Mouse (Mus musculus): ENCODE measurements around the gene Snx30.
"Not testable (repeated sequence)": the region's sequence is repeated elsewhere in the genome, so short reads cannot be mapped to it uniquely, and the experiment has no call there.

Snx30 gene

DNA sequence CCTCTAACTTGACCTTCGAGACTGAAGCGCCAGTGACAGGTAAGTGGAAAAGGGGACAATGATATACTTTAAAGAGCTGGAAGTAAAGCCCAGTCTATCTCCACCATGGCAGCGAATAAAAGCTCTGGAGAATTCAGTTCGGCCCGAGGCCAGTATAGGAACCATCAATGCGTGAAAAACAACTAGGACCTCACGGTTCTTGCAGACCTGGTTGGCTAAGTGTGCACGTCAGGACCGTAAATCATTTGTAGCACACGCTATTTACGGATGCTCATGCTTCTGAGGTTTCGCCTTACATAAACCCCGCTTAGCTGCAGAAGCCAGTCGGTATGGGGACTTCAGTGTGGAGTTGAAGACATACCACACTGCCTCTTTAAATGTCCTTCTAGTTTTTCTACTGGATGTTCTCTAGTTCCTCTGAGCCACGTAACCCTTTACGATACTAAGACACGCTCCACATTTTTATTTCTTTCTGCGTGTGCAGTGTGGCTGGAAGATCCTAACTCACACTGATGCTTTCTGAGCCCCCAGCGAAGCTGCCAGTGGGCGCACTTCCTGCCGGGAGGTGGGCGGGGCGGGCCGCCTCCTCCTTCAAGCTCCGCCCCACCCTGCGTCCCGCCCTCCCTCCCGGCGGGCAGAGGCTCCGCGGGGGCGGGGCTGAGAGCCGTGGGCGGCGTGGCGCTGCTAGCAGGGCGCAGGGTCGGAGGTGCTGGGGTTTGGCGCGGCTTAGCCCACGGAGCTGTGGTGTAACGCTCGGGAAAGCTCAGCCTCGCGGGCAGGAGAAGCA lies at the start of gene Snx30:
Gene Snx30, plus strand, starts transcription at position 660 of the 787 bp plus-strand sequence.
- DNase-seq (ENCODE audit: low read depth, low spot score), result peak; percentile 75

DNA sequence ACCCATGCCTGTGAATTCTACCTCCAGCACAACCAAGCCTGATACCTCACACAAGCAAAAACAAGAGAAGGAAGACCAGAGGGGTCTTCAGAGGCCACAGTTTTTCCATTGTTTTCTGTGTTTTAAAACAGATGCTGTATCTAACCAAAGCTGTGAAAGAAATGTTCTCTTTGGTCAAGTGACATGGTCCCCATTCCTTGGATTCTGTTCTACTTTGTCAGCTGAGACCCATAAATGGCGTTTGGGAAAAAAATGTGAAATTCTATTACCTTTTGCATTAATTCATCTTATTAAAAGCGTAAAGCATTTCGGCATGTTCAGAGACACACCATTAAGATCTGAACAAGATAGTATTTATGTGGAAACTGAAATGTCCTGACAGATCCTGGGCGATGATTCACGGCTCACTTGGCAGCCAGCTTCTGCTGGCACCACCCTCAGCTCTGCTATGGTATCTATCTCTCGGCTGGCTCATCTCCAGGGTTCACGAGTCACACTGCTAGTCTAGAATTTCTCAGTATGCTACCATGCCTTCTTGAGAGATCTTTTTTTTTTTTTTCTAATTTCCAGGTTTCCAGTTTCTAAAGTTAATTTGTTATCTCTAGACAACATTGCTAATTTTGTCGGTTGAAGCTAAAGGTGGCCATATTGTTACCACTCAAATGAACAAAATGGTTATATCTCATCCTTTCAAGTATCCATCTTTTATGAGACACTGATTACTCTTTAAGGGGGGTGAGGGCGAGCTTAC lies 49.1 kb upstream of the Snx30 start:
- peak; percentile 98 for DNase-seq (ENCODE audit: low read depth, low spot score)

DNA sequence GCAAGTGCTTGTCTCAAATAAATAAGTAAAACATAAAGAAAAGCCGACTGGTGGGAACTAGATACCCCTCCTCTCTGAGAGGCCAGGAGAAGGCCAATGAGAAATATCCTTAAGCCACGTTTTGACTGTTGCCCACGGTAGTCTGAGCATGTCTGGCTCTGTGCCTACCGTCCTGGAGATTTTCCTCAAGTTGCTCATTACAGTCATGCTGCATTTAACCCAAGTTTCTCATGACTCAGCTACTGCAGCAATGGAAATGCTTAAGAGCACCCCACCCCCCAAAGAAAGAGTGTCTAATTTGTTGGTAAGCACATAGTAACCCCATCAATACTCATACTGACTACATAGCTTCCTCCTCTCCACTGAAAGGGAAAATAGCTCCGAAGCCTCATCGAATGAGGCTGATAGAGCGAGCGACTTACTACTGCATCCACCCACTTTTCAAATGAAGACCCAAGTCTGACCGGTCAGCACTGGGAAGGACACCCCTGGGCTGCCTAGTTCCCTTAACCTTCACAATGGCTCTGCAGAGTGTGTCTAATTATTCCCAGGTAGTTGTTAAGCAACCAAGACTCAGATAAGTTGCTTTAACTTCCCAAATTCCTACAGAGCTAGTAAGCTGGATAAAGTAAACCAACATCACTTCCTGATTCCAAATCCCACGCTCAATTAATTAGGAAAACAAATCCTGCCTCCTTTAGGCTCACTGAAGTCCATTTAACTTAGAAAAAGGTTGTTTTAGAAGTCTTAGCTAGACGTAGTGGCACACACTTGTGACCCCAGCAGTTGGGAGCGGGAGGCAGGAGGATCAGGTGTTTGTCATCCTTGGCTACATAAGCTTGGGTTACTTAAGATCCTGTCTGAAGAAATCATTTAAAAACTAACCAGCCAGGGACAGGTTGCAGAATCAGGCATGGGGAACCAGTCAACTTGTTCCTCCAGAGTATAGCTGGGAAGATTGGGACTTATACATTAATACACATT lies 47.9 kb upstream of the Snx30 start:
- peak; percentile 72 for DNase-seq (ENCODE audit: low read depth, low spot score)

DNA sequence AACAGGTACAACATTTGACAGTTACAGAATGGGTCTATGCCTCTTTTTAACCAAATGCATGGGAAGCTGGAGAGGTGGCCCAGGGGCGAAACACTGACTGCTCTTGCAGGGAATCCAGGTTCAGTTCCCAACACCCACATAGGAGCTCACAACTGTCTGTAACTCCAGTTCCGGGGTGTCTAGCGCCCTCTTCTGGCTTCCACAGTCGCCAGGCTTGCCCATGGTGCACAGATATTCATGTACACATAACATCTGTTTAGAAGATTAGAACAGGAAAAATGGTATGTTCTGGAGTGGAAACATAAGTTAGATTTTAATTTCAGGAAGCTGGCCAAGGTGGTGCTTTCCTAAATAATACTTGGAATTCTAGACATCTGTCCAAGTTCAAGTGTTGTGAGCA lies 45.6 kb upstream of the Snx30 start:
- no peak for DNase-seq (ENCODE audit: low read depth, low spot score)

DNA sequence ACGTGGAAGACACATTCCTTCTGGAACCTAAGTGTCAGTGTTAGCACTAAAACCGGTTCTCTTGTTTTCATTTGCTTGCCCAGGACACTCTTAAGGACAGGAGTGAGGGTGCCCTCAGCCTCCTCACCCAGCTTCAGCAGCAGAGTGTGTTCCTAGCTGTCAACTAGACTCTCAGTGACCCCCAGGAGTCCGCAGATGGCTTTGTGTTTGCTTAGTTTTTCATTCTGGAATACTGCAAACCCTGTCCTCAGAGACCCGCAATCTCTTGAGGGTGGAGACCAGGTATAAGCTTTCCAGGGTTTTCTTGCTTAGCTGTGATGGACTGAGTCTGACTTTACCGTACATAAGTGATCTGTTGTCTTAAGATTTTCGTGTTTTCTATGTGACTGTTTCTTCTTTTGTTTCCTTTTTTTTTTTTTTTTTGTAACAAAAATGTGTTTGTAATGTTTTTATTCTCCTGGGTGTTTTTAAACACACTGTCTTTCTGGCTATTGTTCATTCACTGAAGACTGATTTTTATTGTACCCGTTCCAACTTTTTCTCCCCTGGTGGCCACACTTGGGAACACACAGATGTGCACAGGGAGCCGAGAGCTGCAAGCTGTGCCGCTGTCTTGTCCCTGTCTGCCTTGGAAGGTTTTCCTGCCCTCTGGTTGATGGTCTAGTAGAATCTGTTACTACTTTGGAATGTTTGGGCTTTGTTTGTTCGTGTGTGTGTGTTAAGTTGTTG lies 44.8 kb upstream of the Snx30 start:
- peak; percentile 83 for DNase-seq (ENCODE audit: low read depth, low spot score)

DNA sequence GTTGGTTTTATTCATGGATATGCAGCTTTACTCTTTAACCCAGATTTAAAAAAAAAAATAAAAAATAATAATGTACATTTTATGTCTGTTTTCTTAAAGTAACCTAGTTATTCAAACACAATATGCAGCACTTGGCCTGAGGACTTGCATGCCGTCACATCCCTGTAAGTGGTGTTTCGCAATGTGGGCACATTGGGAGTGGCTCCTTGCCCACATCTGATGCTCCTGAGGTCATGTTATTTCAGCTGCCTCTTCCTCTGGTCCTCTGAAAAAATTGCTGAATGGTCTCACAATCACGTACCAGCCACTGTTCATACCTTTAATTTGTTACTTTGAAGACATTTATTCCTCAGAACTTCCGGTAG lies 44.3 kb upstream of the Snx30 start:
- peak; percentile 81 for DNase-seq (ENCODE audit: low read depth, low spot score)

DNA sequence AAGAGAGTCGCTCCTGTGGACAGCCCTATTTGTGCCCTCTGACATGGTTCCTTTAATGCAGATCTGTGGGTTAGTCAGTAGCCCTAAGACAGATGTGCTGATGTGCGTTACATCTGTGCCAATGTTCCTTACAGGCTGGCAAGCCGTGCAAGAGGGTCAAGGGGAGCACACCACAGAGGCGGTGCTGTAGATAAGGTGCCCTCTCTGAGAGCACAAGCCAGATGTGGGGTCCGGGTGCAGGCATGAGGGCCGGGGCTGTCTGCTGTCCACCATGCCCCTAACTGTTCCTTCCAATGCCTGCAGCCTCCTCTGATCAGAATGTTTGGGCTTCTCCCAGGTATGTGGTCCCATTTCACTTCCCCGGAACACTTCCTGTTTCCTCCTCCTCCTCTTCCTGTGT lies 40.7 kb upstream of the Snx30 start:
- no peak for DNase-seq (ENCODE audit: low read depth, low spot score)

DNA sequence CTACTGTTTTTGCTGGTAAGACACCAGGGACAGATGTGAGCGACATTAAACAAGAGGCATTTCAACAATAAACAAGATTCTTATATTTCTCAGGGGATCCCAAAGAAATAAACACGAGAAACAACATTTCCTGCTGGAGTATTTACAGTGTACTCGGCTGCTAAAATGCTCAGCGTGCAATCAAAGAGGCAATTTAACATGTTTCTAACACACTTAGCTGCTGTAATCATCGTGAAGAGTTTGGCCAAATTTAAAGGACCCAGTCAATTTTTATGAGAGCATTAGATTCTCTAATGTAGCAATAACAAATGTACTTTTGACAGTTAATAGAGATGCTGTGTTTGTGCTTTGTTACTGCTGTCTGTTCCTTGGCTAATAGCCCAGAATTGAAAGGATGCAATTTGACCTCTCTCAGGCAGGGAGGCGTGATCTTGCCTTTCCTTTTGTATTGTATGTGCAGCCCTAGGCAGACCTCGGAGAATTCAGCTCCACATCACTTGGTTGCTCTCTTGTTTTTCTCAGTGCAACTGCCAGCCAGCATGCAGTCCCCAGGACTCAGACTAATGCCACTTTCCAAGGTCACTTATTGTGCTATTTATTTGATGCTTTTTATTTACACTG lies 40.1 kb upstream of the Snx30 start:
- DNase-seq (ENCODE audit: low read depth, low spot score), result peak; percentile 66

DNA sequence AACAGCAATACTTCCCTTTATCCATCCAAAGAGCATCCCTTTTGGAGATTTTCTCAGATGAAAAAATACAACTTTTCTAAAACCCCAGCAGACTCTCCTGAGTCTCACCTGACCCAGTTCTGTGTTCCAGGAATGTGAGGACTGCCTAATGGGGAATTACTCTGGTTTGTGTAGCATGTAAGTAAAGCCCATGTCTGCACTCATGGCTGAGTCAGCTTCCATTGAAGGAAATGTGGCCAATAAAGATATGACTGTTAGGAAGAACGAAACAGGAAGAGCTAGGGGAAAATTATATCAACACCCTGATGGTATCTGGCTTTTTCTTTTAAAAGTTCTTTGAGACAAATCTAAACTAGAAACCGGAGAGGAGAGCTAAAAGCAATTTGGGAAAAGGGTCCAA lies 37.9 kb upstream of the Snx30 start:
- DNase-seq (ENCODE audit: low read depth, low spot score), result no peak

DNA sequence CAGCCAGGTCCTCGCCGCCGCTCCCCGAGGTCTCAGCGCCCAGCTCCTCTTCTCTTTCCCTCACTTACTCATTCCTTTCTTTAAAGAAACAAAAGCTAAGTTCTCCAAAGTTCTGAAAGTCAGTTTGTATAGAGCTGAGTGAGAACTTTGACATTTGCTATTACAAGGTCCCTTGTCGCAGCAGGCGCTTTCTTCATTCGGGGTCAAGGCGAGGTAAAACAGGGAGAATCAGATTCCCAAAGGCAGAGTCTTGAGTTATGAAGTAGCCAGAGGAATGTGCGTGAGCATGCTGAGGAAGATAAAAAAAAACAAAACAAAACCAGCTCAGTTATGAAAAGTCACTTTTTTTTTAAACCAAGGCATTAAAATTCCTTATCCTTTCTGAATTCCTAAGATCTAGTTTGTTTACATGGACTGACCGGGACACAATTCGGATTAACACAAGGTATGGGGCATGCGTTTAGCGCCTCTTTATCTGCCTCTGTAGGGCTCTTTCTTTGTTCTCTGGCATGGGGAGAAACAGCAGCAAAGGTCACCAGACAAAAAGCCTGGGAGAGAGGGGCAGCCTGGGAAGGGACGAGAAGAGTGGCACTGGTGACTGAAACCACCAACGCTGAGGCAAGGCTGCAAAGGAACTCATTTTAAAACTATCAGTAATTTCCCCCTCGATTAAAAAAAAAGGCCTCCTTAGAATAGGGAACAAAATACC lies 33.3 kb upstream of the Snx30 start:
- DNase-seq (ENCODE audit: low read depth, low spot score), result no peak

DNA sequence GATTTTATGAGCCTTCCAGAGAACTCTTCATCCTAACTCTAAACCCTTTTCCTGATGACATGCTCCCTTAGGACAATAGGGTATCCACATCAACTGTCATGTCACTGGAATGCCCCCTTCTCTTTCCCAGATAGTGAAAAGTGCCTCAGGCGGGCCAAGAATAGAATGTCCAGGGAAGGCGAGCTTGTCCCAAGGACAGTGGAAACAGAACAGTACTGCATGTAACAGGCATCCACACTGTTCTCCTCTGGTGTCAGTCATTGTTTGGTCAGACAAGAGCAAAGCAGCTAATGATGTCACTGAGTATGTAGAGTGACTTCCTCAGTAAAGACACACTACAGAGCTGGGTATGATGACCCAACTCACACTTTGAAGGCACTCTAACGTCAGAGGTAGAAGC lies 27.8 kb upstream of the Snx30 start:
- DNase-seq (ENCODE audit: low read depth, low spot score), result no peak

DNA sequence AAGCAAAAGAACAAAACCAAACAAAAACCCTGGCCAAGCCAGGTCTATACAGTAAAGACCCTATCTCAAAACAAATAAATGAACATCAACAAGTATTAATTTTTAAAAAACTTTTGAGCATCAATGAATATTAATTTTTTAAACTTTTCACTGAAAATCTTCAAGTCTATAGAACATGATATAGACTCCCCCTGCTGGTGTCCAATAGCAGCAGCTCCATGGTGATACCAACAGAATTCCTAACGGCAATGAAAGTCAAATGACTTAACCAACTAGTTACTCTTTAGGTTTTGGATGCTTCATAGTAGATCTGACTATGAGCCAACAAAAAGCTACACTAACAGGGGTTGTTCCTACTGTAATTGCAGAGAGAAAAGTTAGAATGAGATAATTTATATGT lies 25.1 kb upstream of the Snx30 start:
- peak; percentile 70 for DNase-seq (ENCODE audit: low read depth, low spot score)

DNA sequence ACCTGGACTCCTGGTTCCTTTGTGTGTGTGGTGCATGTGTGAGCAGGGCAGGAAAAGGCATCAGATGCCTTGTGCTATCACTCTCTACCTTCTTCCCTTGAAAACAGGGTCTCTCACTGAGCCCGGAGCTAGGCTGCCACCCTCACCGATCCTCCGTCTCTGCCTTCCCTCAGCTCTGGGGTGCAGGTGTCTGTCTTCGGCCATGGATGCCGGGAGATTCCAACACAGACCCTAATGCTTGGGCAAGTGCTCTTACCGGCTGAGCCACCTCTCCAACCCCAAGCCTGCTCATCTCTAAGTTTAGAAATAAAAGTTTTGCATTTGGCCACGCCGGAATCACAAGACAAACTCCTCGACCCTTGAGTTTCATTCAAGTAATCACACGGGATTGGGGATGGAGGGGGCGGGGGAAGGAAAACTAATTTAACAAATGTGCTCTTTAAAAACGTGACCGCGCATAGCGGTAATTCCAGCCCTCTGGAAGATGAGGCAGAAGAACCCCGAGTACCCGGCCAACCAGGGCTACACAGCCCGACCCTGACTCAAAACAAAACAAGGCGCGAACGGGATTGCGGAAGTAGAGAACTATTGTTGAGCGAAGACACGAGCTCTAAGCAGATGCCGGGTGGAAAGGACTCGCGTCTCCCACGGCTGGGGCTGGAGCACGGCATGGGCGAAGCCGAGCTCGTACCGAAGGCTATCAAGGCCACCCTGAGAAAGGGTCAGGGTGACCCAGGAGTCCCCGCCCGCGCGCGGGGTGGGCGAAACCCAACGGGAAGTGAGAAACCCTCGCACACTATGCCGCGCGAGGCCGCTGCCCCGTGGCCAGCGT lies 22.6 kb upstream of the Snx30 start:
- DNase-seq (ENCODE audit: low read depth, low spot score), result no peak

DNA sequence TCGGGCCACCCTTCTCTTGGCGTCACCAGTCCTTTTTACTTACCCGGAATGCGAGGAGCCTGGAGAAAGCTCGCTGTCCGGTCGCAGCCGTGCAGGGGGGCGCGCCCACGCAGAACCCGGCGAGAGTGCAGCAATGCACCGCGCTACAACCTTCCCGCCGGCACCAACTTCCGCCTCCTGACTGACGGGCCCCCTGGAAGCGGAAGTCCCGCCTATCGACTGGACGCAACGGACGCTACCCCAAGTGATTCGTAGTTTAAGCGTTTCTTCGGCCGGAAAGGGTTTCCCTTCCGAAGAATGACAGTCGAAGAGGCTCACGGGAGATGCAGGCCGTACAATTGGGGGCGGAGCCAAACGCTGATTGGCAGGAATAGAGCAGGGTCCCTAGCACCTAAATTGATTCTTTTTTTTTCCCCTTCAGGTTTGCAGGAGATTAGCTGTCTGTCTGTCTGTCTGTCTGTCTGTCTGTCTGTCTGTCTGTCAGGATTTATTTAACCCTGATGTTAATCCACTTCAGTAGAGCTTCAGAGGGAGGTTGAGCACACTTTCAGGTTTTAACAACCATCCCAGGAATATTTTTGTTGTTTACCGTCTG lies 21.9 kb upstream of the Snx30 start:
- peak; percentile 99 for DNase-seq (ENCODE audit: low read depth, low spot score)

DNA sequence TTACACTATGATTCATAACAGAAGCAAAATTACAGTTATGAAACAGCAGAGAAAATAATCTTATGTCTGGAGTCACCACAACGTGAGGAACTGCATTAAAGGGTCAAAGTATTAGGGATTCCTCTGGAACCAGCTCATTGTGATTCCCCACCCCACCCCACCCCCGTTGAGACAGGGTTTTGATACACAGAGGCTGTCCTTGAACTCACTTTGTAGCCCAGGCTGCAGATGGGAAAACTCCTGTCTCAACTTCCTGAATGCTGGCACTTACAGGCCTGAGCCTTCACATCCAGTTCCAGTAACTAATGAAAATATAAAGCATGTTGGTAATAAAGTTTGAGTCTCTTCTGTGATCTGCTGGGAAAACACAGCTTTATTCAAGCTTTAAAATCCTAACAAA lies 20.2 kb upstream of the Snx30 start:
- no peak for DNase-seq (ENCODE audit: low read depth, low spot score)

DNA sequence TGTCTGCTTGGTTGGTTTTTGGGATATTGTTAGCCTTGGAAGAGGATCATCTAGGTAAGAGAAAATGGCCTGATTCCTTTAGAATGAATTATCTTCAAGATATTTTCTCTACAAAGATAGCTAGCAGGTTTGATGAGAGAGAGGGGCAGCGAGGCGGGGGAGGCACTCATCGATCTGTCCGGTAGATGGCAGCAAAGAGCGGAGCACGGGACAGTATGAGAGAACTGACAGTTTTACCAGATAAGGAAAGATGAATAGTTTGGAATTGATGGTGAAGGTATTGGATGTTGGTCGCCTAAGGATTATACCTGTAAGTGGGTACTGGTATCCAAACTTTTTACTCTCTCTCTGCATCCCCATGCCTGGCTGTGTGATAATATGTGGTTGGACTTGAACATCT lies 19.0 kb upstream of the Snx30 start:
- DNase-seq (ENCODE audit: low read depth, low spot score), result peak; percentile 77

DNA sequence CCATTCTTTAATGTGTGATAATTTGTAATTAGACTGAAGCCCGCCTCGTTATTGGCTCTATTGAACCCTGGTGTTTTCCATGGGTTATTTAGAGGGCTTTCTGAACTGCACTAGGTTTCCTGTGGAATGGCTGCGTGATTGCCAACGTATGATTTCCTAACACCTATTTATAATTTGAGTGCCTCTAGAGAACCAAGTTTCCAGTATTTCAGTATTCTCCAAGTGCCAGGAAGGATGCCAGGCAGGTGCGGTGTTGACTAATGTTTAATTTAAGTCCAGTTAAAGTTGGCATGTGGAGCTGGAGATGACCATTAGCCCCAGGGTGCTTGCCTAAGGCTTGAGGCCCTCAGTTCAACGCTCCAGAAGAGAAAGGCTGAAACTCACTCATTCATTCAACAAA lies 18.5 kb upstream of the Snx30 start:
- no peak for DNase-seq (ENCODE audit: low read depth, low spot score)

DNA sequence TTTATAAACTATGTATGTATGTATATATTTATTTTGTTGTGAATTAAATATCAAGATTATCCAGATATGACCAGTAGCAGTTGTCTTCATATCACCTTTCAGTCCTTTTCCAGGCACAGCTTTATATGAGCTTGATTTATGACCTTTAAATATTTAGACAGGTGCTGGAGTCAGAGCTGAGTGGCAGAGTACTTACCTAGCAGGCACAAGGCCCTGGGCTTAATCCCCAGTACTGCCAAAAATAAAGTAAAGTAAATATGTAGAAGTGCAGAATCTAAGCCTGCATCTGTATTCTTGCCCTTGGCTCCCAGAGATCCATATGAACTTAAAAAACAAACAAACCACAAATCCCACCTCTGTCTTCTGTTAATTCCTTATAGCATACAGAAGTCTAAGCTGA lies 16.6 kb upstream of the Snx30 start:
- no peak for DNase-seq (ENCODE audit: low read depth, low spot score)

DNA sequence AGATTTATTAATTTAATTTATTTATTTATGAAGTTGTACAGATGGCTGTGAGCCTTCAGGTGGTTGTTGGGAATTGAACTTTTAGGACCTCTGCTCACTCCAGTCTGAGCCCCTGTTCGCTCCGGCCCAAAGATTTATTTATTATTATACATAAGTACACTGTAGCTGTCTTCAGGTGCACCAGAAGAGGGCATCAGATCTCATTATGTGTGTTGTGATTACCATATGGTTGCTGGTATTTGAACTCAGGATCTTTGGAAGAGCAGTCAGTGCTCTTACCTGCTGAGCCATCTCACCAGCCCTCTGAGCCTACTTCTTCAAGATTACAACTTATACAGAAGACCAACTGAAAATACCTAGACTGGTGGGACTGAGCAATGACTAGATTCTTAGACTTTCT lies 12.0 kb upstream of the Snx30 start:
- DNase-seq (ENCODE audit: low read depth, low spot score), result not testable (repeated sequence)
